Mouse (Mus musculus) cerebellum, adult 11 months (tissue): Measurements from ENCODE around the gene Itpka.

Experiments used
- DNase-seq: peaks from one replicate; pipeline ENCODE4 v3.0.0; 2022

The Itpka gene

GRCm38 (mm10) chr2:119758101-119758843 lies 16.1 kb downstream of the Itpka start:
- DNase-seq: peak; percentile 31

DNA sequence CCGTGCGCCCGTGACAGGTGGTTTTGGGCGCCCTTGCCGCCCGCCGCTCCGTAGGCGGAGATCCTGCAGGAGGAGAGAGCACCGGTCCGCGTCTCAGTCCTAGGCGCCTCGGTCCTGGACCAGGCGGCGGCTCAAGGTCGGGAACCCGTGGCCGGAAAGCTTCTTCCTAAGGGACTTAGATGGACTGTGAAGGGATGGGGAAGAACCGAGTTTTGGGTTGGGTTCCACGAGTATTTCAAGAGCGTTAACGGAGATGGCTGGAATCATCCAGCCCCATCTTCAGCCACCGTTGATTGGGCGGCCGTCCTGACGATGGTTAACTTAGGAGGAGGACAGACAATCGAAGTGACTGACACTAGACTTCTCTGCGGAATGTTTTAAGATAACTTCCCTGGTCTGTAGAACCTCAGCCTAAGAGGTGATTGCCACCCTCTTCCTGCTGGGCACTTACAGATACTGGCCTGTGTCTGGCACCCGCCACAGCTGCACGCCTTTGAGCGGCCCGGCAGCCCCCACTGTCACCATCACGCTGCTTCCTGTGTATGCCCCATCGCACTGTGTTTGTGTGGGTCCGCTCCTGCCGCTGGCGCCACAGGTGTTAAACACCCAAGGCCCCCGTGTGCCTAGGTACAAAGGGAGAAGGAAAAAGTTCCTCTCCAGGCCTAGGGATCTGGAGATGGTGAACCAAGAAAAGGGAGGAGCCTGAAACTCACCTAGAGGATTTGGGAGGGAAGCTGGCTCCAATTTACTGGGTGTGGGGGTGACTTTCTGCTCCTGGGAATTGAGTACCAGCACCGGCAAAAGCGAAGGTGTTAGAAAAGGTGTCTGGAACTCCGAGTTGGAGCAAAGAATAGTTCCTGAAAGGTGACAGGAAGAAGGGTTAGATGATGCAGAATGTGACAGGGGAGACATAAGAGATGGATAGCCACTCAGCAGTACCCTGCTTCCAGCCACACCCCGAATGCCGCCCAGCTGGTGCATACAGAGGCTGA lies 17.0 kb downstream of the Itpka start:
- DNase-seq: no peak

DNA sequence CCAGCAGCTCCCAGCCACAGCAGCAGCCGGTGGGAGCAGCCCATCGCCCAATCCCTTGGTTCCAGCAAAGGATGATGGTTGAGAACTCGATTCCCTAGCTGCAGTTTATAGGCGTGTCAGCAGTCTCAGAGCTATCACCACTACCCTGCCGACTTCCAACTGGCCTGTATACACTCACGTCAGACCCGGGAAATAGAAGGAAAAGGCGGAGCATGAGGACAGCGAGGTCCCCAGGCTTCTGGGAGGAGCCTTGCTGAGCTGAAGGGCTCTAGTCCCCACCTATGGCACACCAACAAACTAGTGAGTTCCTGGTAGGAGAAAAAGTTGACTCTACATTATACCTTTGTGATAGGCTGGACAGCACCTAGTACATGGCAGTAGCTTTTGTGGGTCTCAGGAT lies 18.1 kb downstream of the Itpka start, which contains the start of gene Ltk:
Gene Ltk (minus strand): TSS at position 181 of the 400 bp plus-strand sequence.
- no peak for DNase-seq

- no peak for DNase-seq
Measured at GRCm38 (mm10) chr2:119762276-119762675, 20.1 kb downstream of the Itpka start.

DNA sequence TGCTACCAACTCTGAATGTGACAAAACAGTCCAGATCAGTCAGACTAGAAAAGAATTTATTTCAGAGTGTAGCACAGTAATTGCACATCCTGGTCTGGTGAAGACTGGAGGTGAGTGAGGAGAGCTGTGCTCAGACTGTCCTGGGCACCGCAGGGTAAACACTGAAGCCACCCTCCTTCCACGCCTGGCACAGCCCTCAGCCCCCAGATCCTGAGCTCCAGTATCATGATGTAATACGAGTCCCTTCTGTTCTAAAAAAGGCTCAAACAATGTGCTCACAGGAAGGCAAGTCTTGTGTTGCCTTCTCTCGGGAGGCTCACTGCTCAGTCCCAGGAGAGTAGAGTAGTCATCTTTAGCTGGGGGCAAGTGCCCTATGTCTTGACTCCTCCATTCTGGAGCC lies 21.8 kb downstream of the Itpka start:
- no peak for DNase-seq

- no peak for DNase-seq
Measured at GRCm38 (mm10) chr2:119767246-119767645, 25.1 kb downstream of the Itpka start.

- DNase-seq: peak; percentile 77
Measured at GRCm38 (mm10) chr2:119787206-119787883, 45.2 kb downstream of the Itpka start, which contains the start of gene Rpap1. Gene Rpap1, minus strand, starts transcription at chr2:119787537.

GRCm38 (mm10) chr2:119789996-119790395 lies 47.9 kb downstream of the Itpka start:
- no peak for DNase-seq

DNA sequence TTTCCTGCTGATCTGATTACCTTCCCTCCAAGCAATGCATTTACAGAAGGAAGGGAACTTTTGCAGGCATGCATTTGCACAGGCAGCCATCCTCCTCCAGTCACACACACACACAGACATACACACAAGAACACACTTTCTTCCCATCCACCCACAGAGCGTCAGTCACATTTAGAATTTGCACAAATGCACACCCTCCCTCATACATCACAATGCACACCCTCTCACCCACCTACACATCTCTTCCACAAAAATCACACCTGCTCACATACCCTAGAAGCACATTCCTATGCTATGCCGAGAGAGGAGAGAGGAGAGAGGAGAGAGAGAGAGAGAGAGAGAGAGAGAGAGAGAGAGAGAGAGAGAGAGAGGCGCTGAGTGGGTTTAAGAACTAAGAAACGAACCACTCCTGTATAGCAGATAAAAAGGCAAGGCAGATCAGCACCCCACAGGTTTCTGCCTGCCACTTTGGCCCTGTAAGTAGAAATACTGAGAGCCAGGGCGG lies 55.2 kb downstream of the Itpka start, which contains the start of gene Tyro3:
Gene Tyro3 (plus strand): TSS at position 455 of the 505 bp plus-strand sequence.
- DNase-seq: no peak

GRCm38 (mm10) chr2:119798246-119798927 lies 56.2 kb downstream of the Itpka start:
- peak; percentile 63 for DNase-seq

DNA sequence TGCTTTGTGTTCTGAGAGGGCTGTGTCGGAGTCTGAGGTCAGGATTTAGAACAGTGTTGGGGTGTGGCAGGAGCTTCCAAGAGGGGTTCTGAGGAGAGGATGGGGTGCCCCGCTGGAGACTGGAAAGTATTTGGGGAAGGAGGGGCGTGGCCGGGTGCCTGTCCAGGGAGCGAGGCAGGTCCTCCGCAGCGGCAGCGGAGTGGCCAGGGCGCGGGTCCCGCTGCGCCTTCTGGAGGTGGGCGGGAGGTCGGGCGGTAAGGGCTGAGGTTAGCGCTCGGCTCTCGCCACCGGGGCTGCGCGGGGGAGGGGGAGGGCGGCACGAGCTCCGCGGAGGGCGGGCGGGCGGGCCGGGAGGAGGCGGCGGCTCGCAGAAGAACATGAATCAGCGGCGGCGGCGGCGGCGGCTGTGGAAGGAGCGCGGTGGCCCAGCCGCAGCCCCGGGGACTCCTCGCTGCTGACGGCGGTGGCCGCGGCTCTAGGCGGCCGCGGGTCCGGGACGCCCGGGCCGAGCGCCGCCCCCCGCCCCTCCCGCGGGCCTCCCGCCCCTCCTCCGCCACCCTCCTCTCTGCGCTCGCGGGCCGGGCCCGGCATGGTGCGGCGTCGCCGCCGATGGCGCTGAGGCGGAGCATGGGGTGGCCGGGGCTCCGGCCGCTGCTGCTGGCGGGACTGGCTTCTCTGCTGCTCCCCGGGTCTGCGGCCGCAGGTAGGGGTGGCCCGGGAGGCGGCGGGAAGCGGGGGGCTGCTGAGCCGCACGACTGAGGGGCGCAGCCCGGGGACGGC lies 57.2 kb downstream of the Itpka start:
- peak; percentile 64 for DNase-seq

GRCm38 (mm10) chr2:119799961-119800550 lies 57.9 kb downstream of the Itpka start:
- DNase-seq: peak; percentile 52
